Mouse (Mus musculus): ENCODE data around the gene Mindy3. TPM values are rescaled to one million over a fixed set of nuclear protein-coding genes. Genes with fewer than 3 reads are reported as not detected.
A peak's percentile ranks its signal among the peaks of the same experiment; 100 is the strongest.

Gene Mindy3
- polyA plus RNA-seq, 1 experiment from 2014 or later: 47.8 TPM

GRCm38 (mm10) chr2:12406737-12407136, 12.5 kb downstream of the Mindy3 start:
- no peaks in the 10 kb centered on the region for H3K9me3 ChIP-seq
- no peak overlapping the region for H3K4me2 ChIP-seq (replicated peaks)
- no peak overlapping the region for H3K27ac ChIP-seq
- no peak for ATAC-seq
- H3K9ac ChIP-seq (replicated peaks): no peak overlapping the region
- 96% methylated on average over 2 of the region's 2 CpGs for WGBS
- no peak overlapping the region for H3K4me3 ChIP-seq (replicated peaks)
- no peaks in the 10 kb centered on the region for H3K27me3 ChIP-seq
- no peaks in the 10 kb centered on the region for H3K36me3 ChIP-seq
- H3K4me1 ChIP-seq (replicated peaks): no peaks in the 10 kb centered on the region

GRCm38 (mm10) chr2:12402469-12402868, 16.8 kb downstream of the Mindy3 start:
- Histone ChIP-seq H3K4me2 (replicated peaks) (no peak overlapping the region), H3K27ac (no peak overlapping the region), H3K9me3 (no peaks in the 10 kb centered on the region), H3K4me1 (replicated peaks) (no peaks in the 10 kb centered on the region), H3K9ac (replicated peaks) (no peak overlapping the region), H3K36me3 (no peaks in the 10 kb centered on the region), H3K27me3 (no peaks in the 10 kb centered on the region), H3K4me3 (replicated peaks) (no peak overlapping the region)
- ATAC-seq: no peak
- 82% methylated on average over 3 of the region's 3 CpGs for WGBS

GRCm38 (mm10) chr2:12401137-12401536, 18.1 kb downstream of the Mindy3 start:
- Histone ChIP-seq H3K27me3 (no peaks in the 10 kb centered on the region), H3K36me3 (no peaks in the 10 kb centered on the region), H3K4me1 (replicated peaks) (no peaks in the 10 kb centered on the region), H3K9me3 (no peaks in the 10 kb centered on the region), H3K27ac (no peak overlapping the region), H3K9ac (replicated peaks) (no peak overlapping the region), H3K4me3 (replicated peaks) (no peak overlapping the region), H3K4me2 (replicated peaks) (no peak overlapping the region)
- ATAC-seq: no peak
- WGBS: 77% methylated on average over 1 of the region's 1 CpGs

GRCm38 (mm10) chr2:12389028-12389427, 30.2 kb downstream of the Mindy3 start:
- WGBS: 57% methylated on average over 1 of the region's 1 CpGs
- H3K4me1 ChIP-seq (replicated peaks): no peaks in the 10 kb centered on the region
- H3K27ac ChIP-seq: no peak overlapping the region
- peaks cover 18% of the 10 kb centered on the region for H3K36me3 ChIP-seq
- no peaks in the 10 kb centered on the region for H3K27me3 ChIP-seq
- no peaks in the 10 kb centered on the region for H3K9me3 ChIP-seq
- peak; percentile 65; the same call in 1 of the 2 replicates for ATAC-seq
- H3K4me3 ChIP-seq (replicated peaks): no peak overlapping the region
- no peak overlapping the region for H3K9ac ChIP-seq (replicated peaks)
- no peak overlapping the region for H3K4me2 ChIP-seq (replicated peaks)

GRCm38 (mm10) chr2:12388569-12388968, 30.7 kb downstream of the Mindy3 start:
- ATAC-seq: no peak
- H3K4me3 ChIP-seq (replicated peaks): no peak overlapping the region
- no peaks in the 10 kb centered on the region for H3K9me3 ChIP-seq
- no peak overlapping the region for H3K9ac ChIP-seq (replicated peaks)
- no peak overlapping the region for H3K4me2 ChIP-seq (replicated peaks)
- no peaks in the 10 kb centered on the region for H3K27me3 ChIP-seq
- H3K4me1 ChIP-seq (replicated peaks): no peaks in the 10 kb centered on the region
- whole genome bisulfite sequencing: 90% methylated on average over 4 of the region's 4 CpGs
- H3K27ac ChIP-seq: no peak overlapping the region
- peaks cover 18% of the 10 kb centered on the region for H3K36me3 ChIP-seq

- H3K9me3 ChIP-seq: no peaks in the 10 kb centered on the region
- no peak overlapping the region for H3K27ac ChIP-seq
- H3K4me1 ChIP-seq (replicated peaks): no peaks in the 10 kb centered on the region
- 0 out of 2 replicates have a peak, but pooled peaks have one; percentile 20 for ATAC-seq
- H3K9ac ChIP-seq (replicated peaks): no peak overlapping the region
- H3K36me3 ChIP-seq: peaks cover 18% of the 10 kb centered on the region
- no peaks in the 10 kb centered on the region for H3K27me3 ChIP-seq
- WGBS: 98% methylated on average over 1 of the region's 1 CpGs
- no peak overlapping the region for H3K4me2 ChIP-seq (replicated peaks)
- H3K4me3 ChIP-seq (replicated peaks): no peak overlapping the region
Measured at GRCm38 (mm10) chr2:12384389-12384788, 34.9 kb downstream of the Mindy3 start.

GRCm38 (mm10) chr2:12382650-12383049, 36.6 kb downstream of the Mindy3 start:
- 79% methylated on average over 4 of the region's 4 CpGs for WGBS
- ATAC-seq: no peak
- no peak overlapping the region for H3K4me3 ChIP-seq (replicated peaks)

GRCm38 (mm10) chr2:12380233-12380632, 39.0 kb downstream of the Mindy3 start:
- H3K4me1 ChIP-seq (replicated peaks): no peaks in the 10 kb centered on the region
- ATAC-seq: no peak
- no peak overlapping the region for H3K4me2 ChIP-seq (replicated peaks)
- no peaks in the 10 kb centered on the region for H3K27me3 ChIP-seq
- H3K9me3 ChIP-seq: no peaks in the 10 kb centered on the region
- 68% methylated on average over 2 of the region's 2 CpGs for WGBS
- H3K9ac ChIP-seq (replicated peaks): no peak overlapping the region
- H3K27ac ChIP-seq: no peak overlapping the region
- H3K36me3 ChIP-seq: peaks cover 10% of the 10 kb centered on the region
- no peak overlapping the region for H3K4me3 ChIP-seq (replicated peaks)

More at GRCm38 (mm10) chr2:12382650-12383049, 36.6 kb downstream of the Mindy3 start:
- Histone ChIP-seq H3K9ac (replicated peaks) (no peak overlapping the region), H3K9me3 (no peaks in the 10 kb centered on the region), H3K27me3 (no peaks in the 10 kb centered on the region), H3K36me3 (peaks cover 21% of the 10 kb centered on the region), H3K4me1 (replicated peaks) (no peaks in the 10 kb centered on the region), H3K27ac (no peak overlapping the region), H3K4me2 (replicated peaks) (no peak overlapping the region)

- Histone ChIP-seq H3K27me3 (no peaks in the 10 kb centered on the region), H3K4me2 (replicated peaks) (no peak overlapping the region), H3K9me3 (no peaks in the 10 kb centered on the region), H3K9ac (replicated peaks) (no peak overlapping the region), H3K36me3 (0 out of 2 replicates have a peak, but pooled peaks cover 3% of the 10 kb centered on the region), H3K27ac (no peak overlapping the region), H3K4me3 (replicated peaks) (no peak overlapping the region), H3K4me1 (replicated peaks) (no peaks in the 10 kb centered on the region)
- no peak for ATAC-seq
- 99% methylated on average over 5 of the region's 5 CpGs for WGBS
Measured at GRCm38 (mm10) chr2:12378591-12378990, 40.7 kb downstream of the Mindy3 start.

- Histone ChIP-seq H3K36me3 (0 out of 2 replicates have a peak, but pooled peaks cover 3% of the 10 kb centered on the region), H3K4me1 (replicated peaks) (no peaks in the 10 kb centered on the region), H3K9me3 (no peaks in the 10 kb centered on the region), H3K4me2 (replicated peaks) (no peak overlapping the region), H3K4me3 (replicated peaks) (no peak overlapping the region), H3K27ac (no peak overlapping the region), H3K27me3 (no peaks in the 10 kb centered on the region), H3K9ac (replicated peaks) (no peak overlapping the region)
- ATAC-seq: no peak
- WGBS: 40% methylated on average over 1 of the region's 1 CpGs
Measured at GRCm38 (mm10) chr2:12377024-12377423, 42.2 kb downstream of the Mindy3 start.

GRCm38 (mm10) chr2:12372883-12373282, 46.4 kb downstream of the Mindy3 start:
- H3K4me2 ChIP-seq (replicated peaks): no peak overlapping the region
- no peaks in the 10 kb centered on the region for H3K4me1 ChIP-seq (replicated peaks)
- H3K27ac ChIP-seq: no peak overlapping the region
- H3K4me3 ChIP-seq (replicated peaks): no peak overlapping the region
- H3K27me3 ChIP-seq: no peaks in the 10 kb centered on the region
- WGBS: 89% methylated on average over 2 of the region's 2 CpGs
- no peak for ATAC-seq
- H3K9me3 ChIP-seq: no peaks in the 10 kb centered on the region
- H3K36me3 ChIP-seq: peaks cover 5% of the 10 kb centered on the region; the same call in 1 of the 2 replicates
- H3K9ac ChIP-seq (replicated peaks): no peak overlapping the region

- H3K27ac ChIP-seq: no peak overlapping the region
- no peak for ATAC-seq
- 98% methylated on average over 4 of the region's 4 CpGs for WGBS
- H3K36me3 ChIP-seq: peaks cover 5% of the 10 kb centered on the region; the same call in 1 of the 2 replicates
- H3K4me3 ChIP-seq (replicated peaks): no peak overlapping the region
- no peak overlapping the region for H3K4me2 ChIP-seq (replicated peaks)
- H3K4me1 ChIP-seq (replicated peaks): no peaks in the 10 kb centered on the region
- no peaks in the 10 kb centered on the region for H3K9me3 ChIP-seq
- no peaks in the 10 kb centered on the region for H3K27me3 ChIP-seq
- no peak overlapping the region for H3K9ac ChIP-seq (replicated peaks)
Measured at GRCm38 (mm10) chr2:12371401-12371800, 47.9 kb downstream of the Mindy3 start.

GRCm38 (mm10) chr2:12368451-12368850, 50.8 kb downstream of the Mindy3 start:
- ATAC-seq: no peak
- Histone ChIP-seq H3K4me2 (replicated peaks) (no peak overlapping the region), H3K4me1 (replicated peaks) (no peaks in the 10 kb centered on the region), H3K4me3 (replicated peaks) (no peak overlapping the region), H3K36me3 (peaks cover 10% of the 10 kb centered on the region), H3K27ac (no peak overlapping the region), H3K27me3 (no peaks in the 10 kb centered on the region), H3K9me3 (no peaks in the 10 kb centered on the region), H3K9ac (replicated peaks) (no peak overlapping the region)
- WGBS: 80% methylated on average over 2 of the region's 2 CpGs
